In the genomic region with DNA sequence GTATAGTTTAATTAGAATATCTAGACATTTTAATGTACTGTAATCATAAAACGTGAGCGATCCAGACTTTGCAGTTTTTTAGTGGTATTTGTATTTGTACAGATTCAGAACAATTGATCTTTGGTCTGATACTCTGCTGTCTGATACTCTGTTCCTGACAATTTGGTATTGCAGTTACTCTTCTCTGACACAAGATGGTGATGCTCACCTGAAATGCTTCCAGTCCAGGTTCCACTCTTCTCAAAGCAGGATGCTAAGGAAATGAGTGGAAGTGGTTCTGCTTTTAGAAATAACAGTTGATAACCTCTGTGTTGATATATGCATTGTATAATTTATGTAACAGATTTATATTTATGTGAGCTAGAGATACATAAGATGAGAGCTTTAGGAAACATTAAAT, we compare ENCODE assay signal across 10 mouse cellular contexts. TPM values are rescaled to one million over a fixed set of nuclear protein-coding genes. Genes with fewer than 3 reads are reported as not detected.
A peak's percentile ranks its signal among the peaks of the same experiment; 100 is the strongest.
DNase-seq lines count a peak whose midpoint lies in the region; ATAC-seq lines count a peak whose summit lies in the region.
"Had no signal": no experiment of that assay in that cellular context is flagged by ENCODE, and none has a peak within 500 bp of the region (broad histone marks: within the 10 kb centered on the region; RNA-seq: fewer than 3 reads in every experiment).

No protein-coding gene starts in this region.

- peak; percentile 52; the same call in 1 of the 2 replicates for ATAC-seq in common myeloid progenitor, adult 5-6 weeks (replicated peaks; ENCODE audit: low read depth, poor library complexity, severe bottlenecking)
- peak; percentile 88 for ATAC-seq in midbrain, embryonic 16.5 days

- H3K36me3 ChIP-seq in midbrain, embryonic 16.5 days (ENCODE audit: control insufficient read depth, insufficient read depth, low read length) = no peaks in the 10 kb centered on the region

- no peak overlapping the region for H3K9ac ChIP-seq in midbrain, embryonic 16.5 days (ENCODE audit: low read depth, low read length)
- H3K9ac ChIP-seq: lung, embryonic 15.5 days had no signal

- no peaks in the 10 kb centered on the region for H3K27me3 ChIP-seq in midbrain, embryonic 16.5 days (ENCODE audit: control insufficient read depth, insufficient read depth, low read depth, low read length)
- H3K27me3 ChIP-seq: lung, embryonic 15.5 days had no signal

- no peak overlapping the region for H3K4me3 ChIP-seq in midbrain, embryonic 16.5 days (ENCODE audit: low read depth, low read length)
- H3K4me3 ChIP-seq: lung, embryonic 15.5 days had no signal

- peak; percentile 13 for DNase-seq in cerebellum, adult 9-10 months
- DNase-seq in cerebellum, adult 11 months = no peak
- DNase-seq in left cerebral cortex, postnatal 4 days = peak; percentile 0
- DNase-seq in left cerebral cortex, adult 8-10 months (ENCODE audit: low spot score in 2 of 2) = no peak
- DNase-seq in urinary bladder, postnatal 36 days (ENCODE audit: low spot score in 2 of 2) = no peak
- no peak for DNase-seq in adrenal gland, adult (ENCODE audit: inconsistent age in 2 of 2, low spot score in 1 of 2)
- DNase-seq: cerebellum, adult 9-11 months had no signal

- WGBS in midbrain, embryonic 16.5 days = 98% methylated on average over 2 of the region's 2 CpGs

- no peaks in the 10 kb centered on the region for H3K4me1 ChIP-seq in midbrain, embryonic 16.5 days (ENCODE audit: control insufficient read depth, insufficient read depth, low read length)
- H3K4me1 ChIP-seq: lung, embryonic 15.5 days had no signal

- H3K4me2 ChIP-seq in midbrain, embryonic 16.5 days (ENCODE audit: low read length) = no peak overlapping the region
- H3K4me2 ChIP-seq: lung, embryonic 15.5 days had no signal

- intact Hi-C loops in left cerebral cortex, postnatal 4 days (cut with DNase I) = loop anchor here (5.0 kb wide), 1 partner anchor 754 kb away; no protein-coding TSS in a partner anchor

- no peaks in the 10 kb centered on the region for H3K9me3 ChIP-seq in midbrain, embryonic 16.5 days (replicated peaks; ENCODE audit: control insufficient read depth, low read length, poor library complexity, severe bottlenecking)
- H3K9me3 ChIP-seq: lung, embryonic 15.5 days had no signal

- H3K27ac ChIP-seq in midbrain, embryonic 16.5 days (ENCODE audit: low read length) = no peak overlapping the region
- H3K27ac ChIP-seq: lung, embryonic 15.5 days had no signal

RNA-seq across cellular contexts. Expression of gene Nudt6, which starts 48.2 kb away (rescaled TPM):
- 1 to 10 TPM; 5.4 to 6.1 TPM for total RNA-seq in left cerebral cortex, postnatal 4 days (2021)
- total RNA-seq in left cerebral cortex, adult 8-10 months (2022) = 1 to 10 TPM; 5.7 to 7.7 (median 6.7) TPM
- total RNA-seq in common myeloid progenitor, adult 5-6 weeks (2017) = 27.5 and 29.1 TPM in 2 replicates
- polyA plus RNA-seq in midbrain, embryonic 16.5 days (2015; fragmentation: Nextera tagmentation; extraction: Ambion mirVana) = 7.5 and 7.9 TPM in 2 replicates

RNA-seq across cellular contexts. Expression of gene Spata5, which starts 48.5 kb away (rescaled TPM):
- 10 to 100 TPM; 28.1 to 29.2 TPM for total RNA-seq in left cerebral cortex, postnatal 4 days (2021)
- 10 to 100 TPM; 23.0 to 30.8 (median 28.4) TPM for total RNA-seq in left cerebral cortex, adult 8-10 months (2022)
- total RNA-seq in common myeloid progenitor, adult 5-6 weeks (2017) = 174 and 222 TPM in 2 replicates
- polyA plus RNA-seq in midbrain, embryonic 16.5 days (2015; fragmentation: Nextera tagmentation; extraction: Ambion mirVana) = 30.3 and 33.9 TPM in 2 replicates

Comparison
In these comparisons a context has a peak if more than half of its experiments do, and no peak if none do; other contexts are left out.
1. DNase-seq: peak in cerebellum, adult 9-10 months (single experiment) and left cerebral cortex, postnatal 4 days (single experiment); none in cerebellum, adult 11 months (single experiment), left cerebral cortex, adult 8-10 months (0 of 2), urinary bladder, postnatal 36 days (0 of 2) and adrenal gland, adult (0 of 2).